20 mouse cellular contexts compared by ENCODE assay signal in the genomic region with DNA sequence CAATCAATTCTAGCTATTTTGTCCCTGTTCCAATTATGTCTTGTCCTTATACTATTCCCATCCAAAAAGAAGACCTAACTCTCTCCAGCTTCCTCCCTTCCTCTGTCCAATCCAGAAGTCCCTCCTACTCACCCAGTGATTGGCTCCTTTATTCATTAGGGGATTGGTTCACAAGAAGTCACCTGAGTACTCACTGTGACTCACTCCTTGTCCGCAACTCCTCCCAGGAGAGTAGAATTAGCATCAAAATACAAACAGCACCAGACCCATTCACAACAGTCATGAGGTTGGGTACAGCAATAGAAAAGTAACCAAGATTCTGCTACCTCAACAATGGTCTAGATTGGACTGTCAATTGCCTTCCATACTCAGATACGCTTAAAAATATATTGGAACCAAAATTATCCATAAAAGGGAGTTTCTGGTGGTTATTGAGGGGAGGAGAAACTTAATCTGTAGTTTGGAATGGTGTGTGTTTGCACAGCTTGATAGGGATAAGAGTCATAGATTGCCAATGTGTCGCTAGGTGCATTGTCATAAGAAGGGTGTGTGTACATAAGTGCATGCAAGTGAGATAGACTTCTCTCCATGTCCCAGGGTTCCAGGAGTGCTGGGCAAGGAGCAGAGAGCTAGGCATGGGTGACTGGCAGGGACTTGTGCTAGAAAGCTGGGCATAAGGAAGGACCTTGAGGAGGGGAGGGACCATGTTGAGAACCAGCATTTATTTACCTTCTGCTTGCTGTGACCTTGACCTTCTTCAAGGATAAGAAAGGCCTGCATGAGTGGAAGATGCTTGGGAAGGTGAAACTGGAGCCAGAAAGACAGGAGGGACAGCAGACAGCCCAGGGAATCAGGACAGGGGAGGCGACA.
"Had no signal": no experiment of that assay in that cellular context is flagged by ENCODE, and none has a peak within 500 bp of the region (broad histone marks: within the 10 kb centered on the region; RNA-seq: fewer than 3 reads in every experiment).

No protein-coding gene starts in this region.

- H3K27ac ChIP-seq: left cerebral cortex, adult 2 months; liver, embryonic 13.5 days; macrophage; midbrain, embryonic 12.5 days; midbrain, embryonic 15.5 days; neural tube, embryonic 12.5 days; neural tube, embryonic 15.5 days had no signal

- DNase-seq: kidney, adult 18-20 months; kidney, adult 9 months; kidney, postnatal 36 days; layer of hippocampus, postnatal 36 days; liver, embryonic 13.5 days; lung, embryonic 14.5 days; right cerebral cortex, adult 18-20 months; right cerebral cortex, postnatal 25 days; spleen, adult 18-20 months; thymus, adult 2 months; thymus, postnatal 14 days; thymus, postnatal 4 days had no signal

- H3K4me1 ChIP-seq: liver, embryonic 13.5 days; midbrain, embryonic 12.5 days; midbrain, embryonic 15.5 days; neural tube, embryonic 12.5 days; neural tube, embryonic 15.5 days had no signal

- H3K9ac ChIP-seq: liver, embryonic 13.5 days; lung, embryonic 14.5 days; midbrain, embryonic 12.5 days; midbrain, embryonic 15.5 days; neural tube, embryonic 12.5 days; neural tube, embryonic 15.5 days had no signal

- H3K9me3 ChIP-seq: liver, embryonic 13.5 days; midbrain, embryonic 12.5 days; midbrain, embryonic 15.5 days; neural tube, embryonic 12.5 days; neural tube, embryonic 15.5 days had no signal

- H3K4me3 ChIP-seq: left cerebral cortex, adult 2 months; liver, embryonic 13.5 days; midbrain, embryonic 12.5 days; midbrain, embryonic 15.5 days; neural tube, embryonic 12.5 days; neural tube, embryonic 15.5 days had no signal

- H3K36me3 ChIP-seq: liver, embryonic 13.5 days; midbrain, embryonic 12.5 days; midbrain, embryonic 15.5 days; neural tube, embryonic 12.5 days; neural tube, embryonic 15.5 days had no signal

- ATAC-seq: intestine, embryonic 16.5 days; lung, postnatal 0 days; midbrain, embryonic 15.5 days had no signal

- H3K4me2 ChIP-seq: liver, embryonic 13.5 days; lung, embryonic 14.5 days; midbrain, embryonic 12.5 days; midbrain, embryonic 15.5 days; neural tube, embryonic 12.5 days; neural tube, embryonic 15.5 days had no signal

- H3K27me3 ChIP-seq: liver, embryonic 13.5 days; midbrain, embryonic 12.5 days; midbrain, embryonic 15.5 days; neural tube, embryonic 12.5 days; neural tube, embryonic 15.5 days had no signal
